12 mouse cellular contexts compared by ENCODE assay signal in genomic region chr15:69246190-69246966, GRCm38 (mm10).
DNase-seq lines count a peak whose midpoint lies in the region; ATAC-seq lines count a peak whose summit lies in the region.
"Had no signal": no experiment of that assay in that cellular context is flagged by ENCODE, and none has a peak within 500 bp of the region (broad histone marks: within the 10 kb centered on the region; RNA-seq: fewer than 3 reads in every experiment).

No protein-coding gene starts in this region.

- no peaks in the 10 kb centered on the region for H3K9me3 ChIP-seq in forebrain, embryonic 13.5 days (replicated peaks)
- H3K9me3 ChIP-seq in forebrain, embryonic 12.5 days = no peaks in the 10 kb centered on the region
- no peaks in the 10 kb centered on the region for H3K9me3 ChIP-seq in hindbrain, embryonic 13.5 days
- H3K9me3 ChIP-seq: limb, embryonic 10.5 days had no signal

- peaks cover 11% of the 10 kb centered on the region for H3K4me1 ChIP-seq in forebrain, embryonic 13.5 days
- no peaks in the 10 kb centered on the region for H3K4me1 ChIP-seq in forebrain, embryonic 12.5 days
- H3K4me1 ChIP-seq in hindbrain, embryonic 13.5 days (replicated peaks) = no peaks in the 10 kb centered on the region
- H3K4me1 ChIP-seq: limb, embryonic 10.5 days had no signal

- peak; percentile 84 for DNase-seq in brain, adult 2 months (ENCODE audit: low read depth, low spot score)
- peak; percentile 12 to 29 for DNase-seq in left cerebral cortex, postnatal 36 days (ENCODE audit: low spot score in 2 of 2)
- no peak for DNase-seq in kidney, adult 9 months
- DNase-seq in liver = no peak
- DNase-seq: adrenal gland, postnatal 14 days; kidney, adult 18-20 months had no signal

- 42% methylated on average over 3 of the region's 3 CpGs for WGBS in forebrain, embryonic 13.5 days
- WGBS in forebrain, embryonic 12.5 days = 65% methylated on average over 3 of the region's 3 CpGs
- WGBS in hindbrain, embryonic 13.5 days = 38% methylated on average over 3 of the region's 3 CpGs

- no peak overlapping the region for H3K4me2 ChIP-seq in forebrain, embryonic 13.5 days
- no peak overlapping the region for H3K4me2 ChIP-seq in forebrain, embryonic 12.5 days
- H3K4me2 ChIP-seq in hindbrain, embryonic 13.5 days = no peak overlapping the region

- H3K27me3 ChIP-seq in forebrain, embryonic 13.5 days = no peaks in the 10 kb centered on the region
- no peaks in the 10 kb centered on the region for H3K27me3 ChIP-seq in forebrain, embryonic 12.5 days
- H3K27me3 ChIP-seq in hindbrain, embryonic 13.5 days = no peaks in the 10 kb centered on the region
- H3K27me3 ChIP-seq: Patski had no signal

- no peak overlapping the region for H3K4me3 ChIP-seq in forebrain, embryonic 13.5 days
- no peak overlapping the region for H3K4me3 ChIP-seq in forebrain, embryonic 12.5 days (replicated peaks)
- no peak overlapping the region for H3K4me3 ChIP-seq in hindbrain, embryonic 13.5 days
- H3K4me3 ChIP-seq: limb, embryonic 10.5 days had no signal

- H3K9ac ChIP-seq in forebrain, embryonic 13.5 days = no peak overlapping the region
- H3K9ac ChIP-seq in forebrain, embryonic 12.5 days = no peak overlapping the region
- H3K9ac ChIP-seq in hindbrain, embryonic 13.5 days = no peak overlapping the region

- H3K27ac ChIP-seq in forebrain, embryonic 13.5 days = no peak overlapping the region
- H3K27ac ChIP-seq in forebrain, embryonic 12.5 days = no peak overlapping the region
- no peak overlapping the region for H3K27ac ChIP-seq in hindbrain, embryonic 13.5 days
- H3K27ac ChIP-seq: limb, embryonic 10.5 days had no signal

- intact Hi-C loops in left cerebral cortex, postnatal 36 days (cut with DNase I) = no loop called here

- H3K36me3 ChIP-seq in forebrain, embryonic 13.5 days (ENCODE audit: poor library complexity, severe bottlenecking) = no peaks in the 10 kb centered on the region
- no peaks in the 10 kb centered on the region for H3K36me3 ChIP-seq in forebrain, embryonic 12.5 days (replicated peaks)
- no peaks in the 10 kb centered on the region for H3K36me3 ChIP-seq in hindbrain, embryonic 13.5 days
- H3K36me3 ChIP-seq: limb, embryonic 10.5 days had no signal

- peak; percentile 78 for ATAC-seq in forebrain, embryonic 13.5 days
- no peak for ATAC-seq in forebrain, embryonic 12.5 days (ENCODE audit: low FRiP score)
- peak; percentile 71 for ATAC-seq in hindbrain, embryonic 13.5 days (ENCODE audit: low FRiP score)
- ATAC-seq in inflammation-experienced regulatory T-cells, adult 6 months = no peak
- ATAC-seq: Patski had no signal

Comparison
In these comparisons a context has a peak if more than half of its experiments do, and no peak if none do; other contexts are left out.
1. ATAC-seq: peak in forebrain, embryonic 13.5 days (single experiment) and hindbrain, embryonic 13.5 days (single experiment); none in forebrain, embryonic 12.5 days (single experiment) and inflammation-experienced regulatory T-cells, adult 6 months (single experiment).
2. DNase-seq: peak in brain, adult 2 months (single experiment) and left cerebral cortex, postnatal 36 days (2 of 2); none in kidney, adult 9 months (single experiment) and liver (single experiment).